Mouse (Mus musculus) embryo, embryonic 10 days (tissue): Measurements from ENCODE around the gene Rad51b.

ENCODE experiments used
- DNase-seq: peaks from one replicate; pipeline ENCODE4 v3.0.0-alpha.2; 2015; ENCODE audit warnings: low spot score

The Rad51b gene

GRCm38 (mm10) chr12:79655138-79655537 is 358.1 kb downstream of the Rad51b start:
- no peak for DNase-seq

DNA sequence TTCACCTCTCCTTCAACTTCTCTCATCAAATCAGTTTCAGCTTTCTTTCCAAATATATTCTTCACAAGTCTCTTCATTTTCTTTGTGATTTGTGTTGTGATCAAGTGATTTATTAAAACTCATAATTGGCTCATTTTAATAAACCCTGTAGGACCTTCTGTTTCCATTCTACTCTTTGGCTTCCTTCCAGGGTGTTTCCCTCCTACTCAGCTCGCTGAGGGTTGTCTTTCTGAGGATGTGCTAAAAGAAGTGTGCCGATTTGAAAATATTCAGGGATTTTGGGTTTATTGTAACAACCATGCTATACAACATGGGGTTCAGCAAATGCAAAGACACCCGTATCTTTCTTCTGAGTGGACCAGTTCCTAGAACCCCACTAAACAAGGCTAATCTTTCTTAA is 361.8 kb downstream of the Rad51b start:
- DNase-seq, result no peak

DNA sequence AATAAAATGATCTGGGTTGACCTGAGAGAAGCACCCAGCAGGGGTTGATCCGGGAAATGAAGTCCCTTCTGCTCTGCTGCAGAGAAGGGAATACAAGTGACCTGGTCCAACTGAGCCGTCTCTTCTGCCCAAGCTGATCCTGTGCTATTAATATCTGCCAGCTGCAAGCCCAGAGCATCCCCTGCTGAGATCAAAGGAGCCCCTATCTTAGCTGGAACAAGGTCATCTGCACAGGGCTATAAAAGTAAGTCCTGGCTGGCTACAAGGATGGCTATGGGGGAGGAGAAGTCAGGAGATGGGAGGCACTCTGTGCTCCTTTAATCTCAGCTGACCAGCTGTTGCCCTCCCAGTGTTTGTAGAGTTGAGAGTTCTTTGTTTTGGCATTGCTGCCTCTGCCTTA is 364.2 kb downstream of the Rad51b start:
- peak; percentile 76 for DNase-seq

GRCm38 (mm10) chr12:79663131-79663892 is 366.2 kb downstream of the Rad51b start:
- DNase-seq, result no peak

GRCm38 (mm10) chr12:79663893-79664574 is 367.0 kb downstream of the Rad51b start:
- DNase-seq, result peak; percentile 44

- DNase-seq, result no peak
These were observed 377.9 kb downstream of the Rad51b start for GRCm38 (mm10) chr12:79674846-79675439.

- no peak for DNase-seq
These were observed 378.5 kb downstream of the Rad51b start for GRCm38 (mm10) chr12:79675440-79676176.

GRCm38 (mm10) chr12:79676251-79676650 is 379.2 kb downstream of the Rad51b start:
- no peak for DNase-seq

DNA sequence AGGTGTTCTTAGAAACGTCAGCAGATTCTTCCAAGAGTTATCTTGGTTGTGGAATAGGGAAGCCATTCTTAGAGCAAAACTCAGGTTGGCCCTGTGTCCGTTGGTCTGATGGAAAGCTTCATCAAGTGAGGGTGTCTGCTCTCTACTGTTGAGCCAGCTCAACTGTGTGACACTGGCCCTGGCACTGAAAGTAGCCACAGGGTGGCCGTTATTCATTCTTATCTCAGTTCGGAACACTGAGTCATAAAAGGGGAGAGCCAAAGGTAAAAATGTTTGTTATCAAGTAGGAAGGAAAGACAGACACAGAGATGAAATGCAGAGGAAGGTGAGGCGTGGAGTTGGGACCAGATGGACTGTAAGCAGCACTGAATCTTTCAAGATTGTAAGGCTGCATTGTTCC is 379.8 kb downstream of the Rad51b start:
- no peak for DNase-seq

- DNase-seq, result no peak
These were observed 382.3 kb downstream of the Rad51b start for GRCm38 (mm10) chr12:79679251-79679901.

DNA sequence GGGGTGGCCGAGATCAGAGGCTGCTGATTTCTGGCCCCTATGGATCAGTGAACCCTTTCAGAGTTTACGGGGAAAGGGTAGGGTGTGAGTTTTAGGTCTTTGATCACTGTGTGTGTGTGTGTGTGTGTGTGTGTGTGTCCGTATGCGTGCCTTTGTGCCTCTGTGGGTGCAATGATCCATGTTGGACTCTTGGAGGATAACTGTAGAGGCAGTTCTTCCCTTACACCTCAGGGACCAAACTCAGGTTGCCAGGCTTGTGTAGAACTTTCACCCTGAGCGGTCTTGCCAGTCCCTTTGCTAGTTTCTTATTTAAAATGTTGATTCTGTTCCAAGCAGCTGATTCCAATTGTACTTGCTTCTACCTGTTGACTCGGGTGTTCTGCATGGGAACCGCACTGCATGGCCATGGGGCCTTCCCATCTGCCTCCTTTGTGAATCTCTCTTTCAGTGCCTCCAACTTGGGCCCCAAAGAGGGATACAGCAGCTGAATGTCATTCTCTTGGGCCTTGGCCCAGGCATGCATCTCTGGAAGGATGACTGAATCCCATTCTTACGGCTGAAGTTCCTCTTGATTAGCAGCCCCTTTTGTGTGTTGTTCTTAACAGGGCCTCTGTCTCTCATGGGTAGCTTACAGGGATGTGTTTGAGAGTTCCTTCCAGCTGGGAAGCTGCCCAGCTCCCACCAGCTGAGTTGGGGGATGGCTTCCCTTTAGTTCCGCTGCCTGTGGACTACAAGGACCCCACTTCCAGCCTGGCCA is 383.0 kb downstream of the Rad51b start:
- no peak for DNase-seq

DNA sequence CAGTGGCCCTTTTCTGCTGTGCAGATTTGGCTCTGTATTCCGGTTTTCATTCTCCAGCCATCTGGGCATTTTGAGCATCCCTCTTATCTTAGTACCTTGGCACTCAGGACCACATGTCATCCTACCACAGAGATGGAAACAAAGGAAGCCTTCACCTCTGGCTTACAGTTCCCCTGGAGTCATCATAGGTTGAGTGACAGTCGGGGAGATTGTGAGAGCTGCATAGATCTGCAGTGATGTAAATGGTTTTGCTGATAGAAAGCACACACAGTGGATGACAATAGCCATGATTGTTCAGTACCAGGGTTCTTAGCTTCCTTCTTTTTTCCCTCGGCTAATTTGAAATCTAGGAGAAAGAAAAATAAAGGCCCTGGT is 383.6 kb downstream of the Rad51b start:
- no peak for DNase-seq

DNA sequence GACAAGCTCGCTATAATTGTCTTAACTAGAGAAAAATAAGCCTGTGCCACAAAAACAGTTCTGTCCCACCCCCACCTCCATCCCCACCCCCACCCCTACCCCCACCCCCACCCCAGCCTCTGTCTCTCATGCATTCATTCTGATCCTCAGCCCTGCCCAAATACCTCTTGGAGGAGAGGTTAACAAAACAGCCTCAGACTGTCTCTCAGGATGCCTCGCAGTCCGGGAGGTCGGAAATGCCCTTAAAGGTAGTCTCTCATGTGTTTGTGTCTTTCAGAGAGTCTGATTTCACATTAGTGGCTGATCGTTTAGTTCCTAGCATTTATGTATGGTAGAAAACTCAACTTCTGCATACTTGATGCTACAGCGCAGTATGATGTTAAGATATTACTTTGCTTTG is 384.5 kb downstream of the Rad51b start:
- DNase-seq, result no peak

DNA sequence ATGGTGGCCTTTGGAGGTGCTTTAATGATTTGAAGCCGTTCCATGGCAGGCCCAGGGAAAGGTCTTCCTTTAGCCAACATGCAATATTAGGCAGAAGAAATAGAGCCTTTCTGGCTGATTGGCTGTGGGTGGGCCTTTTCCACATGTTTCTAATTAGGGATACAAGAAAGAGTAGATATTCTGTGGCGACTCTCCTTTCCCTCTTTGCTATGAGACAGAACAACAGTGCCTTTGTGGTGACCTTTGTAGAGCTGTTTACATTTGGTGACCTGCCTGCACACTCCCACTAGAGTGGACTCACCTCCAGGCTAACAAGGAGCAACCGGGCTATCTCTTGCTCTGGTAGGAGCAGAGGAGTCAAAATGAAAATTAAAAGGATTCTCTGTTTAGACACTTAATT is 386.3 kb downstream of the Rad51b start:
- peak; percentile 71 for DNase-seq

DNA sequence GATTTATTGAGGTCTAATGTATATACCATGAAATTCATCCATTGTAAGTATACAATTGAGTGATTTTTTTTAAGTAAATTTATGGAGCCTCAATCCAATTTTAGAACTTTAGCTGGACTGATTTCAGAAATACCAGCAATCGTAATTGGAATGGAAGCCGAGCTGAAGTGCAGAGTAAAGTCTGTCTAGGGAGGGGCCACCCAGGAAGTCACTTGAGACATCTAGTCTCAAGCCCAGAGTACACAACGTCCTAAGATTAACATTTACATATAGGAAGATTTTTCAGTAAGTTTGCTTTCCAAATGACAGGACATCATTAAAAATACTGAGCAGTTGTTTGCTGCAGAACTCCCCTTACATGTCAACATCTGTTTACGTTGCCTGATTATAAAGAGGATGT is 386.7 kb downstream of the Rad51b start:
- no peak for DNase-seq

GRCm38 (mm10) chr12:79684338-79684737 is 387.3 kb downstream of the Rad51b start:
- DNase-seq, result no peak

GRCm38 (mm10) chr12:79686594-79687325 is 389.7 kb downstream of the Rad51b start:
- no peak for DNase-seq

DNA sequence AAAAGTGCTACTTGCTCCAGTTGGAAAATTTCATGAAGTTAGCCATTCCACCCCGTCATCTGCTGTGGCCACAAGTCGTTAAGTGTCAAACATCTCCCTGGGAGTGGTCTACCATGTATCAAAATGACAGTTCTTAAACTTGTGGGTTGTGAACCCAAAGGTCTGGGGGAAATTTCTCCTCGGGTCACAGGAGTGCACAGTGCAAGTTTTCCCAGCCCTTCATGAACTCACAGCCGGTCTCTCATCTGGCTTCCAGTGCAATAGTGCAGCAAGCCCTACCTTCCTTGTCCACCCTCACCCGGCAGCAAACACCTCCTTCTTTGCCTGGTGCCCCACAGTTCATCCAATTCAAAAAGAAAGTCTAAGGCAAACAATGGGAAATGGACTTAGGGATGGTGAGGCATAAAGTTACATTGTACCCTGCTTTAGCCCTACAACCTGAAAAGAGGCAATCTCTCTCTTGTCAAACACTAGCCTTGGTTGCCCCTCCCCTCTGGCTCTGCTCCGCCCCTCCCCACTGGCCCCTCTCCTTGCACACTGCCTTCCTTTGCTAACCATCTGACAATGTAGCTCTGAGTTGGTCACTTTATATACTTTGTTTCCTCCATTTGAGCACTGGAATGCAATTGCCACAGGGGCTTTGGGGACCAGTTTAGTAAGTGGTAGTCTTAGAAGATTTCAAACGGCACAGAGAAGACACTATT is 390.8 kb downstream of the Rad51b start:
- DNase-seq, result no peak

GRCm38 (mm10) chr12:79689299-79689698 is 392.2 kb downstream of the Rad51b start:
- DNase-seq, result no peak
